Comparison of ENCODE assay signal across 9 mouse cellular contexts in genomic region chr7:89516551-89517459, GRCm38 (mm10). TPM values are rescaled to one million over a fixed set of nuclear protein-coding genes. Genes with fewer than 3 reads are reported as not detected.
DNase-seq lines count a peak whose midpoint lies in the region; ATAC-seq and TF ChIP-seq lines count a peak whose summit lies in the region.
"Had no signal": no experiment of that assay in that cellular context is flagged by ENCODE, and none has a peak within 500 bp of the region (broad histone marks: within the 10 kb centered on the region; RNA-seq: fewer than 3 reads in every experiment).

No protein-coding gene starts in this region.

- H3K4me3 ChIP-seq in testis, adult 2 months (ENCODE audit: control insufficient read depth, low read depth, low read length), result peak overlapping the region; percentile 72
- peak overlapping the region; percentile 47 for H3K4me3 ChIP-seq in forebrain, postnatal 0 days (ENCODE audit: low read depth, low read length)
- peak overlapping the region; percentile 61 for H3K4me3 ChIP-seq in olfactory bulb, adult 2 months (ENCODE audit: insufficient read depth, low read depth, low read length)

- no peak for DNase-seq in testis, postnatal 10 days (ENCODE audit: low spot score)
- DNase-seq in forebrain, postnatal 0 days, result peak; percentile 7
- DNase-seq in kidney, postnatal 36 days, result peak; percentile 47 to 53
- DNase-seq in left cerebral cortex, postnatal 25 days (ENCODE audit: low spot score in 2 of 2), result no peak
- DNase-seq in left cerebral cortex, postnatal 4 days, result no peak
- no peak for DNase-seq in gastrocnemius, postnatal 4 days (ENCODE audit: low spot score in 2 of 2)

- H3K9me3 ChIP-seq in forebrain, postnatal 0 days (ENCODE audit: low read length), result no peaks in the 10 kb centered on the region

- ATAC-seq in forebrain, postnatal 0 days, result peak; percentile 42; the same call in 1 of the 2 replicates

- H3K4me2 ChIP-seq in forebrain, postnatal 0 days (ENCODE audit: low read depth), result peak overlapping the region; percentile 98

- H3K36me3 ChIP-seq in testis, adult 2 months (ENCODE audit: control insufficient read depth, insufficient read depth, low read length), result no peaks in the 10 kb centered on the region
- no peaks in the 10 kb centered on the region for H3K36me3 ChIP-seq in forebrain, postnatal 0 days (ENCODE audit: insufficient read depth)

- intact Hi-C loops in left cerebral cortex, postnatal 25 days (cut with DNase I), result loop anchor here (5.0 kb wide), 1 partner anchor 115 kb away; the partner anchor contains the start of gene Me3
- intact Hi-C loops in left cerebral cortex, postnatal 4 days (cut with DNase I), result no loop called here

- peaks cover 4% of the 10 kb centered on the region for H3K4me1 ChIP-seq in testis, adult 2 months (ENCODE audit: control insufficient read depth, insufficient read depth, low read length)
- H3K4me1 ChIP-seq in forebrain, postnatal 0 days (ENCODE audit: insufficient read depth), result peaks cover 4% of the 10 kb centered on the region; the same call in 1 of the 2 replicates
- peaks cover 7% of the 10 kb centered on the region; the same call in 1 of the 2 replicates for H3K4me1 ChIP-seq in olfactory bulb, adult 2 months (ENCODE audit: control insufficient read depth, insufficient read depth, low read length)

- 7% methylated on average over 32 of the region's 32 CpGs for WGBS in forebrain, postnatal 0 days
- WGBS in olfactory bulb, adult 2 months, result 7% methylated on average over 32 of the region's 32 CpGs

- H3K9ac ChIP-seq in forebrain, postnatal 0 days, result peak overlapping the region; percentile 39

- TF ChIP-seq POLR2A in testis, adult 2 months (IDR thresholded peaks at IDR 0.05; ENCODE audit: control insufficient read depth, low read depth, low read length), result no peak
- TF ChIP-seq POLR2A in olfactory bulb, adult 2 months (IDR thresholded peaks at IDR 0.05; ENCODE audit: insufficient read depth, low read depth, low read length), result no peak

- peaks cover 4% of the 10 kb centered on the region for H3K27me3 ChIP-seq in testis, adult 2 months (ENCODE audit: control insufficient read depth, insufficient read depth, low read length)
- H3K27me3 ChIP-seq in forebrain, postnatal 0 days (ENCODE audit: insufficient read depth, low read length), result no peaks in the 10 kb centered on the region; the same call in 1 of the 2 replicates

- no peak for TF ChIP-seq CTCF in testis, adult 2 months (IDR thresholded peaks at IDR 0.05; ENCODE audit: control insufficient read depth, insufficient read depth, insufficient replicate concordance, low read depth, low read length)
- TF ChIP-seq CTCF in forebrain, postnatal 0 days (IDR thresholded peaks at IDR 0.05; ENCODE audit: low read depth), result no peak
- TF ChIP-seq CTCF in olfactory bulb, adult 2 months (IDR thresholded peaks at IDR 0.05; ENCODE audit: insufficient read depth, low read depth, low read length), result no peak

- no peak overlapping the region; the same call in 1 of the 2 replicates for H3K27ac ChIP-seq in testis, adult 2 months (ENCODE audit: control insufficient read depth, insufficient read depth, low read depth, low read length)
- H3K27ac ChIP-seq in forebrain, postnatal 0 days (ENCODE audit: low read depth, low read length), result no peak overlapping the region
- H3K27ac ChIP-seq in olfactory bulb, adult 2 months (ENCODE audit: insufficient read depth, low read depth, low read length), result no peak overlapping the region

RNA-seq across cellular contexts. Expression of gene Prss23, which starts 10.2 kb away (rescaled TPM):
- polyA plus RNA-seq in testis, adult 2 months (2012; rRNA removed), result 5.4 and 8.5 TPM in 2 replicates
- 9.0 and 18.1 TPM in 2 replicates for total RNA-seq in forebrain, postnatal 0 days (2014; rRNA removed)
- 9.7 and 11.5 TPM in 2 replicates for polyA plus RNA-seq in forebrain, postnatal 0 days (2015; fragmentation: Nextera tagmentation; extraction: Ambion mirVana)
- not detected in 2 replicates for polyA plus RNA-seq in olfactory bulb, adult 2 months (2012; ENCODE audit: insufficient read depth, insufficient read length, low replicate concordance, missing spikeins)
- 10 to 100 TPM; 18.2 to 19.0 TPM for total RNA-seq in left cerebral cortex, postnatal 25 days (2021)
- 1 to 10 TPM; 4.0 to 5.1 TPM for total RNA-seq in left cerebral cortex, postnatal 4 days (2021)
- 10 to 100 TPM; 34.7 to 35.5 TPM for total RNA-seq in gastrocnemius, postnatal 4 days (2021)
- total RNA-seq: common myeloid progenitor, adult 5-6 weeks had no signal

Comparison
In these comparisons a context has a peak if more than half of its experiments do, and no peak if none do; other contexts are left out.
1. DNase-seq: peak in forebrain, postnatal 0 days (single experiment) and kidney, postnatal 36 days (2 of 2); none in testis, postnatal 10 days (single experiment), left cerebral cortex, postnatal 25 days (0 of 2), left cerebral cortex, postnatal 4 days (single experiment) and gastrocnemius, postnatal 4 days (0 of 2).
2. Peak in every context shown above with its lines, with median percentiles within 50 percentile points of each other: H3K4me3 ChIP-seq.